Mouse (Mus musculus): ENCODE data around the gene Rab42.

The Rab42 gene

GRCm38 (mm10) chr4:132269740-132270560, 33.2 kb downstream of the Rab42 start:
- DNase-seq: peak; percentile 90

- DNase-seq: no peak
Measured at GRCm38 (mm10) chr4:132268871-132269739, 34.1 kb downstream of the Rab42 start.

- DNase-seq: no peak
Measured at GRCm38 (mm10) chr4:132266835-132267349, 36.3 kb downstream of the Rab42 start.

GRCm38 (mm10) chr4:132263313-132263712, 39.9 kb downstream of the Rab42 start:
- DNase-seq: no peak

- DNase-seq: no peak
Measured at GRCm38 (mm10) chr4:132262358-132262616, 40.9 kb downstream of the Rab42 start.

GRCm38 (mm10) chr4:132261514-132262357, 41.4 kb downstream of the Rab42 start, which contains the start of gene Gmeb1:
TSS of gene Gmeb1 (minus strand) at chr4:132261602.
- peak; percentile 80 for DNase-seq

GRCm38 (mm10) chr4:132260404-132261379, 42.5 kb downstream of the Rab42 start:
- DNase-seq: no peak

GRCm38 (mm10) chr4:132259248-132259647, 43.9 kb downstream of the Rab42 start:
- DNase-seq: no peak

- no peak for DNase-seq
Measured at GRCm38 (mm10) chr4:132256384-132256783, 46.8 kb downstream of the Rab42 start.

- no peak for DNase-seq
Measured at GRCm38 (mm10) chr4:132254986-132255385, 48.2 kb downstream of the Rab42 start.

GRCm38 (mm10) chr4:132253622-132254021, 49.6 kb downstream of the Rab42 start:
- no peak for DNase-seq

GRCm38 (mm10) chr4:132253128-132253527, 50.1 kb downstream of the Rab42 start:
- DNase-seq: no peak

Measured in right cerebral cortex, adult 18-20 months (tissue).